Mouse (Mus musculus) right cerebral cortex, postnatal 4 days (tissue): Measurements from ENCODE around the gene Anks6.

Experiments used
- DNase-seq: peaks from one replicate; pipeline ENCODE4 v3.0.0-alpha.2; 2022

Anks6 gene

GRCm38 (mm10) chr4:47043866-47044265 lies 13.4 kb downstream of the Anks6 start:
- no peak for DNase-seq

DNA sequence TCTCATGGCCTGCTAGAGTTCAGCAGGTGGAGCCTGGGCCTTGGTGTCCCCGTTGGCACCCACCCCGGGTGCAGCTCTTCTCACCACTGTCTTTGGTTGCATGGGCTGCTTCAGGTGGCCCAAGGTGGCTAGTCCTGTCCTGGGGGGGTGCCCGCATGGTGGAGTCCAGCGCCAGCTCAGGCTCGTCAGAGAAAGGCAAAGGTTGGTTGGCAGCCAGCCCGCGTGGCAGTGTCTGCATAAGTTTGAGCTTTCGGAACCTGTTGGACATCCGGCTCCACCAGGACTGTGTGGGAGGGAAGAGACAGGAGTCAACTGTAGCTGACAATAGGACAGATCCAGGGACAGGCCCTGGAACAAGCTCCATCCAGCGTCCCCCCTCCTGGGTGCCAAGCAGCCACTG lies 17.6 kb downstream of the Anks6 start:
- no peak for DNase-seq

- DNase-seq: peak; percentile 88
Observed at GRCm38 (mm10) chr4:47037321-47037657, 19.9 kb downstream of the Anks6 start.

GRCm38 (mm10) chr4:47036486-47037320 lies 20.5 kb downstream of the Anks6 start:
- peak; percentile 44 for DNase-seq

DNA sequence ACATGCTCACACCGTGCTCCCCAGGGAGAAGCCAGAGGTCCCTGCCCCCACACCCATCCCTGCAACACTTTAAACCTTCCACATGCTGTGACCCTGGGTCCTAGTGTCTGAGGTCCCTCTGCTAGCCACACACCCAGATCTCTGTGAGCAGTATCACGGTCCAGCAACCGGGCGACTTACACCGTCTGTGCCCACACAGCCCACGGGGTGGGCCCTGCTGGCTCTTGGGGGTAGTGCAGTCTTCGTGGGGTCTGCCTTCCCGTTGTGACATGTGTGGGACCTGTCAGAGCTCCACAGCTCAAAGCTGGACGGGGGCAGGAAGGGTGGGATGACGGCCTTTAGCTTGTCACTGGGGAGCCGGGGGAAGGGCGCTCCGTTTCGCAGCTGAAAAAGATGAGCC lies 21.7 kb downstream of the Anks6 start:
- no peak for DNase-seq

- DNase-seq: no peak
Observed at GRCm38 (mm10) chr4:47032171-47032570, 25.1 kb downstream of the Anks6 start.

GRCm38 (mm10) chr4:47028791-47029190 lies 28.4 kb downstream of the Anks6 start:
- DNase-seq: no peak

DNA sequence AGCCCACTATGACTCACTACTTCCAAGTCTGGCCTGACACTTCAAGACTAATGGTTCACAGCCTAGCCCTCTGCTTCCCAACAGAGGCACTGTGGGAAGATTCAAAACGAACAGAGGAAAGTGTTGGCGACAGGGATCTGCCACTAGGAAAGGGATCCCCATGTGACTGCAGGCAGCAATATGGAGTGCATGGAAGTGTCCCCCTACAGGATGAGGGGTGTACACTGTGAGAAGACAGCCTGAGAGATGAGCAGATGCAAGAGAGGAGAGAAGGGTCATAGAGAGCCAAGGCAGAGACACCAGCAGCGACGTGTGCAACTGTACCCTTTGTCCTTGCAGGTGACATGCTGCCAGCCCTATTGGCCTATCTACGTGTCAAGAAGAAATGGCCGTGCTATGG lies 33.3 kb downstream of the Anks6 start:
- no peak for DNase-seq

GRCm38 (mm10) chr4:47022804-47023603 lies 34.2 kb downstream of the Anks6 start:
- no peak for DNase-seq

DNA sequence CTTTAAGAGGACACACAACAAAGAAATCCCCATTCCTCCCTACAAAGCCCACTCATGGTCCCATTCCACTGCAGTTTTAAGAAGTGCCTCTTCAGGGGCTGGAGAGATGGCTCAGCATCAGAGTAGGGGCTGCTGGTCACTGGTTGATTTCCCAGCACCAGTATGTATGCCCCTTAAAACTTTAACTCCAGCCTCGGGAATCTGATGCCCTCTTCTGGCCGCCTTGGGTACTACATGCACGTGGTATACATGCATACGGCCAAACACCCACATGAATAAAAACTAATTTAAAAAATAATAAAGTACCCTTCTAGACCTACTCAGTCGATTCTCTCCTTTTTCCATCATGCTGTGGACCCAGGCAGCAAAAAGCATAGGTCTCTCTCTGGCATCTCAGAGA lies 36.7 kb downstream of the Anks6 start:
- peak; percentile 80 for DNase-seq

- no peak for DNase-seq
Observed at GRCm38 (mm10) chr4:47015156-47015555, 42.1 kb downstream of the Anks6 start.

DNA sequence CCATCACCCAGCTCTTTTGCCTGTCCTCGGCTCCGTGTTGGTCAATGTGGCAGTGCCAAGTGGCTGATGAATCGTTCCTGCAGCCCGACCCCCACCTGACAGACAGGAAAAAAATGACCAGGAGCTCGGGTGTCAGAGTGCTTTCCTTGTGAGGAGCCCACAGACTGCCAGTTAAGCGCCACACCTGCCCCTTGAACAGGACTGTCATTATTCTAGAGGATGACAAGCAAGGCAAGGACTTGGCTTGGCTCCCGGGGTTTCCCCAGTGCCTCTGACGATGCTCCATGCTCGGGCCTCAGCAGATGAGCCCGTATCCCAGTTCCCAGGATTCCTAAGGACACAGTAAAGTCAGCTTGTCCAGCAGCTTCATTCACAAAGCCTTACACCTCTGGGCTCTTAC lies 44.8 kb downstream of the Anks6 start:
- DNase-seq: peak; percentile 60

- peak; percentile 30 for DNase-seq
Observed at GRCm38 (mm10) chr4:47010400-47011231, 46.6 kb downstream of the Anks6 start.

- DNase-seq: no peak
Observed at GRCm38 (mm10) chr4:47000626-47001395, 56.4 kb downstream of the Anks6 start.

DNA sequence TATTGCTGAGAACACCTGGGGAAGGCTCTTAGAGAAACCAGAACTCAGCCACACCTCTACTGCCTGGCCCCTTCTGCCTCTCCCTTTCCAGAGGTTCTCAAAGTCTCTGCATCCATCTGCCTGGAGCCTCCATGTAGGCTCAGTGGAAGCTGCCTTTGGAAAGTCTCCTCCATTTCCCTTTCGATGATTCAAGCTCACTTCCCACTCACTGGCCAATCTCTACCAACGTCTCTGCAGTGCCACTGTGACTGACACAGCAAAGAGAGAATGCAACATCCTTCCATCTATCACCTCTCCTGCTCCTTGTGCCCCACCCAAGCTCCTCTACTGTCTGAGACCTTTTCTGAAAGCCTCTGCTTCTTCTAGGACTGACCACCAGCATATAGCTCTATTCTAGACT lies 59.3 kb downstream of the Anks6 start:
- no peak for DNase-seq

DNA sequence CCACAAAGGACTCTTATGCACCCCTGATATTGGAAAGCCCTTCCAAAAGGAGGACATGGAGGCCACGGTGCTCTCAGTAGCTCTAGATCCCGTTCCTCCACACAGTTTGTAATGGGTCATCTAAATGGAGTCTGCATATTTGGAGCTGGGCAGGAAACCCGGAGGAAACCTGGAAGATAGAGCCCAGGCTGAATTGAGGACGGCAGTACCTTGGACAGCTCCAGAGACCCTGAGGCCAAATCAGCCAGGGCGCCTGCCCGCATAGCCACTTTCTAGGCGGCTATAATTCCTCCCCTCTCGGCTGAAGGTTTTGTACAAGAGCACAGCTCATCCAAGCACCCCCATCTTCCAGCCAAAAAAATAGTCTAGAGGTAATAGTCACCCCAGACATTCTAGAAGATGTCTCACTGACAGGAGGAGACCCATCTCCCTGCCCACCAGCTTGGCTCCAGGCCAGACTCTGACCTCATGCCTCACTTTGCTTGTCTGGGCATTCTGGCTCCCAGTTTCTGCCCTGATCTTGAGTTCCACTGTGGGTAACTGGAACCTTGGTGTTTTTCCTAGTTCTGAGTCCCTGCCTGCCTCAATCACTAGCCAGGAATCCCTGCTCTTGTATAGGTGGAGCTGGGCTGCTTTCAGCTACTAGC lies 64.3 kb downstream of the Anks6 start:
- peak; percentile 39 for DNase-seq

- DNase-seq: peak; percentile 48
Observed at GRCm38 (mm10) chr4:46991959-46992316, 65.3 kb downstream of the Anks6 start.

DNA sequence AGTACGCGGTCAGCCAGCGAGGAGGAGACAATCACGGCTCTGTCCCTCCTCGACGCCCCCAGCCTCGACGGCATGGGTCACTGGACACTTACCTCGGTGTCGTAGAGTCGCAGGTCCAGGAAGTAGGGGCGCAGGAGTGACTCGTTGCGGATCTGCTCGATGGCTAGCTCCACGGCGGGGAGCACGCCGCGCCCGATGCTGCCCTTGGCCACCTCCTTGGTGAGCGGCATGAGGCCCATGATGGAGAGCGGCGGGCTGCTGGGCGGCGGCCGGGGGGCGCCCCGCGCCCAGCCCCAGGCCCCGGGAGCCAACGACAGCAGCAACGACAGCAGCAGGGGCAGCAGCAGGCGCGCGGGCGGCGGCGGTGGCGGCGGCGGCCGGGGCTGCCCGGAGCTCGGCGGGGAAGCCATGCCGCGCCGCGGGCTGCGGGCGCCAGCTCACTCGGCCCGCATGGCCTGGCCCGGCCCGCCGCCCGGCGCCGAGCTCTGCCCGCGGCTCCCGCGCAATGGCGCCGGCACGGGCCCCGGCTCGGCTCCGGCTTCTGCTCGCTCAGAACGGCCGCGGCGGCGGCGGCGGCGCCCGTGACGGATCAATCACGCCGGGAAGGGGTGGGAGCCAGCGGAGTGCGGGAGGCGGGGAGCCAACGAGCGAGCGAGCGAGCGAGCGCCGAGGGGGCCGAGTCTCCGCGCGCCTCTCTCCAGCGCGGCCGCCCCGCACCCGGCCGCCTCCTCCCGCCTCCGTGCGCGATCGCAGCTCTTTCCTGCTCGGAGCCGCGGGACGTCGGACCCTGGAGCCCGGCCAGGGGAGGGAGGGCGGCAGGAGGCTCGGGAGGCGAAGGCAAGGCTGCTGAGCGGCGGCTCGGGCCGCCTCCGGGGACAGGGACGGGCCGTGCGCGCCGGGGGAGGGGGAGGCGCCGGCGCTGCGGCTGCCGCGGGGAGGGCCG lies 65.9 kb downstream of the Anks6 start, which contains the start of gene Gabbr2:
TSS of gene Gabbr2 (minus strand) at position 858 of the 943 bp plus-strand sequence.
- peak; percentile 71 for DNase-seq

GRCm38 (mm10) chr4:46990281-46991015 lies 66.8 kb downstream of the Anks6 start:
- peak; percentile 51 for DNase-seq

DNA sequence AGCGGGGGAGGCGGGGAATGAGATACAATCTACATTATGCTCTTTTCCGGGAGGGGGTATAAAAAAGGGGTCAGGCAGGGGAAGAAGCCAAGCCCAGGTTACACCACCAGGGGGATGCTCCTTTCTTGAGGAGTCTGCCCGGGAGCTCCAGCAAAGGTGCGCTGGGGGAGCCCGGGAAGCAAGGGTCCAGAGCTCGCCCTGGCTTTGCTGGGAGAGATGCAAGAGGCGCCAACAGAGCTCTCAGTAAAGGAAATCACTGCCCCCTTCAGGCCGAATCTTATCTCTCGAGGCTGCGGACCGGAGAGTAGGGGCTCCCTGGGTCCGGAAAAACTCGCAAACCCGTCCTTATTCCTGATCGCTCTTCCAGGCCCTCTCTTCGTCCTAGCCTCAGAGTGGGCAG lies 67.4 kb downstream of the Anks6 start:
- peak; percentile 78 for DNase-seq
